In the genomic region with DNA sequence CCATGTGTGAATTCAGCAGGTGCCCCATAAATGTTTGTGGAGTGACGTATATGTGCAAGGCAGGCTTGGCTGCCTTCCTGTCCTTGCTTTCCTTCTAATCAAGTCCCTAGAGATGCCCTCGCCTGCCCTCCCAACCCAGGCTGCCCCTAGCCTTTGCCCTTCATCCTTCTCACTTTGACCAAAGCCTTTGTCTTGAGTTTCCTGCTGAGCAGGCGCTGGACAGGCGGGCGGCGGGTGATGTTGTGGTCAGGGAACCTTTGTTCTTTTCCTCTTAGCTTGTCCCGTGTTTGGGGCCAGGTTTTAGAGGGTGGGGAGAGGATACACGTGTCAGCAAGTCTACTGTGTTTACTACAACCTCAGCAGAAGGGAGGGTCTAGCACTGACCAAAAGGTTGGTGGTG, we compare ENCODE assay signal across 9 mouse cellular contexts. TPM values are rescaled to one million over a fixed set of nuclear protein-coding genes. Genes with fewer than 3 reads are reported as not detected.
A peak's percentile ranks its signal among the peaks of the same experiment; 100 is the strongest.
DNase-seq lines count a peak whose midpoint lies in the region; ATAC-seq and TF ChIP-seq lines count a peak whose summit lies in the region.
"Had no signal": no experiment of that assay in that cellular context is flagged by ENCODE, and none has a peak within 500 bp of the region (broad histone marks: within the 10 kb centered on the region; RNA-seq: fewer than 3 reads in every experiment).

No protein-coding gene starts in this region.

- peaks cover 72% of the 10 kb centered on the region for H3K27me3 ChIP-seq in heart, embryonic 10.5 days (ENCODE audit: insufficient read depth, poor library complexity, severe bottlenecking)
- H3K27me3 ChIP-seq in forebrain, postnatal 0 days (ENCODE audit: insufficient read depth, low read length), result no peaks in the 10 kb centered on the region; the same call in 1 of the 2 replicates

- peaks cover 15% of the 10 kb centered on the region for H3K4me1 ChIP-seq in heart, embryonic 10.5 days
- H3K4me1 ChIP-seq in forebrain, postnatal 0 days (ENCODE audit: insufficient read depth), result peaks cover 30% of the 10 kb centered on the region

- no peak overlapping the region for H3K4me3 ChIP-seq in heart, embryonic 10.5 days
- peak overlapping the region; percentile 60; the same call in 1 of the 2 replicates for H3K4me3 ChIP-seq in forebrain, postnatal 0 days (ENCODE audit: low read depth, low read length)

- ATAC-seq in forebrain, postnatal 0 days, result no peak

- no peak for TF ChIP-seq CTCF in forebrain, postnatal 0 days (IDR thresholded peaks at IDR 0.05; ENCODE audit: low read depth)

- no peaks in the 10 kb centered on the region for H3K9me3 ChIP-seq in heart, embryonic 10.5 days
- no peaks in the 10 kb centered on the region for H3K9me3 ChIP-seq in forebrain, postnatal 0 days (ENCODE audit: low read length)

- H3K27ac ChIP-seq in heart, embryonic 10.5 days, result no peak overlapping the region
- no peak overlapping the region for H3K27ac ChIP-seq in forebrain, postnatal 0 days (ENCODE audit: low read depth, low read length)

- H3K9ac ChIP-seq in forebrain, postnatal 0 days, result 0 out of 2 replicates have a peak overlapping the region, but pooled peaks have one; percentile 4

- WGBS in heart, embryonic 10.5 days, result 35% methylated on average over 8 of the region's 8 CpGs
- 22% methylated on average over 8 of the region's 8 CpGs for WGBS in forebrain, postnatal 0 days

- peak overlapping the region; percentile 99 for H3K4me2 ChIP-seq in forebrain, postnatal 0 days (ENCODE audit: low read depth)

- peak; percentile 71 to 85 for DNase-seq in heart, adult 18-20 months
- DNase-seq in heart, embryonic 10.5 days (ENCODE audit: low spot score), result no peak
- DNase-seq in adrenal gland, adult 2 months, result peak; percentile 78
- DNase-seq in forebrain, postnatal 0 days, result no peak
- peak; percentile 68 for DNase-seq in kidney, adult 9 months
- no peak for DNase-seq in urinary bladder, adult 18-20 months (ENCODE audit: low spot score in 2 of 2)
- no peak for DNase-seq in frontal cortex, postnatal 10 days (ENCODE audit: low spot score in 2 of 2)
- DNase-seq in gastrocnemius, postnatal 4 days (ENCODE audit: low spot score in 2 of 2), result no peak
- DNase-seq: right cerebral cortex, postnatal 4 days had no signal

- H3K36me3 ChIP-seq in heart, embryonic 10.5 days, result no peaks in the 10 kb centered on the region
- no peaks in the 10 kb centered on the region for H3K36me3 ChIP-seq in forebrain, postnatal 0 days (ENCODE audit: insufficient read depth)

RNA-seq across cellular contexts. Expression of a gene that starts 32.2 kb away (rescaled TPM):
- total RNA-seq in heart, adult 18-20 months (2021), result 10 to 100 TPM; 43.4 to 49.6 TPM
- 1.6 and 12.0 TPM in 2 replicates for polyA plus RNA-seq in heart, embryonic 10.5 days (2016; fragmentation: Nextera tagmentation; extraction: Ambion mirVana)
- total RNA-seq in adrenal gland, adult 2 months (2021), result 100 to 1,000 TPM; 161 to 223 TPM
- 142 and 199 TPM in 2 replicates for polyA plus RNA-seq in adrenal gland, adult 2 months (2012; rRNA removed)
- total RNA-seq in forebrain, postnatal 0 days (2014; rRNA removed), result 94.2 and 104 TPM in 2 replicates
- 66.2 and 72.4 TPM in 2 replicates for polyA plus RNA-seq in forebrain, postnatal 0 days (2015; fragmentation: Nextera tagmentation; extraction: Ambion mirVana)
- 10 to 100 TPM; 60.7 to 61.2 TPM for total RNA-seq in gastrocnemius, postnatal 4 days (2021)

RNA-seq across cellular contexts. Expression of a gene that starts 43.0 kb away (rescaled TPM):
- 1 to 10 TPM; 2.6 to 3.0 TPM for total RNA-seq in heart, adult 18-20 months (2021)
- polyA plus RNA-seq in heart, embryonic 10.5 days (2016; fragmentation: Nextera tagmentation; extraction: Ambion mirVana), result 3.3 TPM in 1 of 2 replicates, not detected in the other
- total RNA-seq in adrenal gland, adult 2 months (2021), result not detected
- polyA plus RNA-seq in adrenal gland, adult 2 months (2012; rRNA removed), result 0.29 and 0.93 TPM in 2 replicates
- not detected in 2 replicates for total RNA-seq in forebrain, postnatal 0 days (2014; rRNA removed)
- polyA plus RNA-seq in forebrain, postnatal 0 days (2015; fragmentation: Nextera tagmentation; extraction: Ambion mirVana), result not detected in 2 replicates
- total RNA-seq in gastrocnemius, postnatal 4 days (2021), result not detected

Comparison
In these comparisons a context has a peak if more than half of its experiments do, and no peak if none do; other contexts are left out.
1. DNase-seq: peak in heart, adult 18-20 months (2 of 2), adrenal gland, adult 2 months (single experiment) and kidney, adult 9 months (single experiment); none in heart, embryonic 10.5 days (single experiment), forebrain, postnatal 0 days (single experiment), urinary bladder, adult 18-20 months (0 of 2), frontal cortex, postnatal 10 days (0 of 2) and gastrocnemius, postnatal 4 days (0 of 2).